Comparison of ENCODE assay signal across 9 mouse cellular contexts in genomic region chr19:53831164-53831448, GRCm38 (mm10).
DNase-seq lines count a peak whose midpoint lies in the region; ATAC-seq and TF ChIP-seq lines count a peak whose summit lies in the region.
"Had no signal": no experiment of that assay in that cellular context is flagged by ENCODE, and none has a peak within 500 bp of the region (broad histone marks: within the 10 kb centered on the region; RNA-seq: fewer than 3 reads in every experiment).

No protein-coding gene starts in this region.

- no peak for TF ChIP-seq EP300 in heart, postnatal 0 days (IDR thresholded peaks at IDR 0.05; ENCODE audit: low read depth)

- WGBS in heart, postnatal 0 days, result 30% methylated on average over 3 of the region's 3 CpGs
- WGBS in neural tube, embryonic 13.5 days, result 12% methylated on average over 3 of the region's 3 CpGs
- WGBS in hindbrain, postnatal 0 days, result 52% methylated on average over 3 of the region's 3 CpGs

- H3K36me3 ChIP-seq in heart, postnatal 0 days (replicated peaks; ENCODE audit: control insufficient read depth, insufficient read depth, low read length), result peaks cover 24% of the 10 kb centered on the region
- no peaks in the 10 kb centered on the region for H3K36me3 ChIP-seq in neural tube, embryonic 13.5 days
- H3K36me3 ChIP-seq in hindbrain, postnatal 0 days (ENCODE audit: insufficient read depth, low read length), result no peaks in the 10 kb centered on the region

- intact Hi-C loops in heart, postnatal 14 days (cut with DNase I), result no loop called here

- no peak overlapping the region for H3K4me3 ChIP-seq in heart, postnatal 0 days (ENCODE audit: low read depth, low read length)
- H3K4me3 ChIP-seq in neural tube, embryonic 13.5 days, result no peak overlapping the region
- no peak overlapping the region for H3K4me3 ChIP-seq in hindbrain, postnatal 0 days (ENCODE audit: low read length)

- no peak for TF ChIP-seq CTCF in heart, postnatal 0 days (IDR thresholded peaks at IDR 0.05; ENCODE audit: low read depth)
- no peak for TF ChIP-seq CTCF in hindbrain, postnatal 0 days (IDR thresholded peaks at IDR 0.05; ENCODE audit: low read depth)

- no peak overlapping the region for H3K4me2 ChIP-seq in heart, postnatal 0 days (ENCODE audit: low read depth, low read length)
- H3K4me2 ChIP-seq in neural tube, embryonic 13.5 days, result no peak overlapping the region
- no peak overlapping the region for H3K4me2 ChIP-seq in hindbrain, postnatal 0 days (ENCODE audit: low read depth, low read length)

- peaks cover 12% of the 10 kb centered on the region; the same call in 1 of the 2 replicates for H3K4me1 ChIP-seq in heart, postnatal 0 days (ENCODE audit: control insufficient read depth, insufficient read depth)
- peaks cover 32% of the 10 kb centered on the region for H3K4me1 ChIP-seq in neural tube, embryonic 13.5 days (replicated peaks)
- 0 out of 2 replicates have a peak, but pooled peaks cover 7% of the 10 kb centered on the region for H3K4me1 ChIP-seq in hindbrain, postnatal 0 days (ENCODE audit: insufficient read depth, low read length)

- 0 out of 2 replicates have a peak, but pooled peaks have one; percentile 3 for ATAC-seq in heart, postnatal 0 days (ENCODE audit: insufficient read depth, low read depth)
- peak; percentile 62; the same call in 1 of the 2 replicates for ATAC-seq in neural tube, embryonic 13.5 days (ENCODE audit: low read depth)
- peak; percentile 15; the same call in 1 of the 2 replicates for ATAC-seq in hindbrain, postnatal 0 days

- peak overlapping the region; percentile 84 for H3K27ac ChIP-seq in heart, postnatal 0 days (ENCODE audit: low read depth)
- H3K27ac ChIP-seq in neural tube, embryonic 13.5 days (replicated peaks), result peak overlapping the region; percentile 73; the same call in 1 of the 2 replicates
- no peak overlapping the region for H3K27ac ChIP-seq in hindbrain, postnatal 0 days

- no peak for DNase-seq in heart, postnatal 0 days (ENCODE audit: low spot score)
- DNase-seq in heart, postnatal 14 days, result no peak
- no peak for DNase-seq in neural tube, embryonic 10.5 days (ENCODE audit: extremely low spot score, low spot score)
- DNase-seq in hindbrain, postnatal 0 days (ENCODE audit: low spot score), result no peak
- no peak for DNase-seq in cerebellum, adult 18-20 months
- DNase-seq in lung, postnatal 25 days (ENCODE audit: low spot score), result no peak
- DNase-seq: thymus, postnatal 14 days had no signal

- H3K27me3 ChIP-seq in heart, postnatal 0 days (ENCODE audit: control insufficient read depth, insufficient read depth, low read length), result no peaks in the 10 kb centered on the region
- no peaks in the 10 kb centered on the region for H3K27me3 ChIP-seq in neural tube, embryonic 13.5 days
- no peaks in the 10 kb centered on the region for H3K27me3 ChIP-seq in hindbrain, postnatal 0 days (ENCODE audit: insufficient read depth, low read length)
- H3K27me3 ChIP-seq: CH12.LX had no signal

- no peak overlapping the region for H3K9ac ChIP-seq in heart, postnatal 0 days (replicated peaks; ENCODE audit: low read depth, low read length)
- H3K9ac ChIP-seq in neural tube, embryonic 13.5 days, result no peak overlapping the region
- no peak overlapping the region for H3K9ac ChIP-seq in hindbrain, postnatal 0 days (replicated peaks; ENCODE audit: low read length)

- no peaks in the 10 kb centered on the region for H3K9me3 ChIP-seq in heart, postnatal 0 days (replicated peaks; ENCODE audit: control insufficient read depth, low read length)
- no peaks in the 10 kb centered on the region for H3K9me3 ChIP-seq in neural tube, embryonic 13.5 days
- H3K9me3 ChIP-seq in hindbrain, postnatal 0 days (ENCODE audit: low read length), result no peaks in the 10 kb centered on the region

Comparison
In these comparisons a context has a peak if more than half of its experiments do, and no peak if none do; other contexts are left out.
1. ATAC-seq: peak in every context shown above with its lines; median percentile 62 in neural tube, embryonic 13.5 days; 15 in hindbrain, postnatal 0 days; 3 in heart, postnatal 0 days.